Mouse (Mus musculus): ENCODE measurements around the gene Gtf2i. TPM values are rescaled to one million over a fixed set of nuclear protein-coding genes. Genes with fewer than 3 reads are reported as not detected.

The Gtf2i gene
- polyA plus RNA-seq, 1 experiment = 157 TPM

- Histone ChIP-seq H3K27me3 (ENCODE audit: control insufficient read depth, insufficient read depth, low read length) (no peaks in the 10 kb centered on the region), H3K4me1 (ENCODE audit: control insufficient read depth, insufficient read depth, low read length) (peaks cover 3% of the 10 kb centered on the region; the same call in 1 of the 2 replicates), H3K4me3 (replicated peaks; ENCODE audit: insufficient read depth, low read depth, low read length) (no peak overlapping the region), H3K27ac (ENCODE audit: insufficient read depth, low read length) (no peak overlapping the region)
- TF ChIP-seq CTCF (IDR thresholded peaks at IDR 0.05; ENCODE audit: borderline replicate concordance, insufficient read depth, low read depth, low read length) (no peak), POLR2A (IDR thresholded peaks at IDR 0.05; ENCODE audit: borderline replicate concordance, insufficient read depth, low read length) (no peak)
- DNase-seq = no peak
- 75% methylated on average over 9 of the region's 9 CpGs for WGBS
These were observed 4.4 kb downstream of the Gtf2i start for GRCm38 (mm10) chr5:134310201-134310600.

GRCm38 (mm10) chr5:134309345-134309744 is 5.2 kb downstream of the Gtf2i start:
- no peak for DNase-seq
- Histone ChIP-seq H3K27me3 (ENCODE audit: control insufficient read depth, insufficient read depth, low read length) (no peaks in the 10 kb centered on the region), H3K27ac (ENCODE audit: insufficient read depth, low read length) (no peak overlapping the region), H3K4me1 (ENCODE audit: control insufficient read depth, insufficient read depth, low read length) (peaks cover 8% of the 10 kb centered on the region), H3K4me3 (replicated peaks; ENCODE audit: insufficient read depth, low read depth, low read length) (no peak overlapping the region)
- TF ChIP-seq CTCF (IDR thresholded peaks at IDR 0.05; ENCODE audit: borderline replicate concordance, insufficient read depth, low read depth, low read length) (no peak), POLR2A (IDR thresholded peaks at IDR 0.05; ENCODE audit: borderline replicate concordance, insufficient read depth, low read length) (no peak)
- 100% methylated on average over 1 of the region's 1 CpGs for WGBS

- TF ChIP-seq CTCF (IDR thresholded peaks at IDR 0.05; ENCODE audit: borderline replicate concordance, insufficient read depth, low read depth, low read length) (no peak), POLR2A (IDR thresholded peaks at IDR 0.05; ENCODE audit: borderline replicate concordance, insufficient read depth, low read length) (no peak)
- Histone ChIP-seq H3K4me1 (ENCODE audit: control insufficient read depth, insufficient read depth, low read length) (peaks cover 13% of the 10 kb centered on the region), H3K27me3 (ENCODE audit: control insufficient read depth, insufficient read depth, low read length) (no peaks in the 10 kb centered on the region), H3K27ac (ENCODE audit: insufficient read depth, low read length) (no peak overlapping the region; the same call in 1 of the 2 replicates), H3K4me3 (replicated peaks; ENCODE audit: insufficient read depth, low read depth, low read length) (no peak overlapping the region)
- WGBS = 47% methylated on average over 6 of the region's 6 CpGs
- DNase-seq = no peak
These were observed 9.9 kb downstream of the Gtf2i start for GRCm38 (mm10) chr5:134304639-134305038.

GRCm38 (mm10) chr5:134295277-134296050 is 19.1 kb downstream of the Gtf2i start:
- Histone ChIP-seq H3K27ac (ENCODE audit: insufficient read depth, low read length) (peak overlapping the region; percentile 29; the same call in 1 of the 2 replicates), H3K4me1 (ENCODE audit: control insufficient read depth, insufficient read depth, low read length) (peaks cover 20% of the 10 kb centered on the region), H3K27me3 (ENCODE audit: control insufficient read depth, insufficient read depth, low read length) (no peaks in the 10 kb centered on the region), H3K4me3 (replicated peaks; ENCODE audit: insufficient read depth, low read depth, low read length) (no peak overlapping the region)
- WGBS = 34% methylated on average over 16 of the region's 16 CpGs
- TF ChIP-seq POLR2A (IDR thresholded peaks at IDR 0.05; ENCODE audit: borderline replicate concordance, insufficient read depth, low read length) = no peak
- no peak for TF ChIP-seq CTCF (IDR thresholded peaks at IDR 0.05; ENCODE audit: borderline replicate concordance, insufficient read depth, low read depth, low read length)
- DNase-seq = peak; percentile 48 to 62

GRCm38 (mm10) chr5:134294606-134295005 is 20.0 kb downstream of the Gtf2i start:
- no peak overlapping the region for H3K4me3 ChIP-seq (replicated peaks; ENCODE audit: insufficient read depth, low read depth, low read length)
- no peak overlapping the region for H3K27ac ChIP-seq (ENCODE audit: insufficient read depth, low read length)
- H3K4me1 ChIP-seq (ENCODE audit: control insufficient read depth, insufficient read depth, low read length) = peaks cover 20% of the 10 kb centered on the region
- 76% methylated on average over 7 of the region's 7 CpGs for WGBS
- TF ChIP-seq CTCF (IDR thresholded peaks at IDR 0.05; ENCODE audit: borderline replicate concordance, insufficient read depth, low read depth, low read length) (no peak), POLR2A (IDR thresholded peaks at IDR 0.05; ENCODE audit: borderline replicate concordance, insufficient read depth, low read length) (no peak)
- no peaks in the 10 kb centered on the region for H3K27me3 ChIP-seq (ENCODE audit: control insufficient read depth, insufficient read depth, low read length)
- no peak for DNase-seq

GRCm38 (mm10) chr5:134291096-134291495 is 23.5 kb downstream of the Gtf2i start:
- no peak for TF ChIP-seq CTCF (IDR thresholded peaks at IDR 0.05; ENCODE audit: borderline replicate concordance, insufficient read depth, low read depth, low read length)
- no peak for TF ChIP-seq POLR2A (IDR thresholded peaks at IDR 0.05; ENCODE audit: borderline replicate concordance, insufficient read depth, low read length)
- Histone ChIP-seq H3K4me3 (replicated peaks; ENCODE audit: insufficient read depth, low read depth, low read length) (no peak overlapping the region), H3K27me3 (ENCODE audit: control insufficient read depth, insufficient read depth, low read length) (no peaks in the 10 kb centered on the region), H3K4me1 (ENCODE audit: control insufficient read depth, insufficient read depth, low read length) (peaks cover 13% of the 10 kb centered on the region), H3K27ac (ENCODE audit: insufficient read depth, low read length) (no peak overlapping the region)
- 50% methylated on average over 6 of the region's 6 CpGs for WGBS
- peak in 1 of 2 experiments; percentile 52 for DNase-seq

- no peak for DNase-seq
- H3K4me3 ChIP-seq (replicated peaks; ENCODE audit: insufficient read depth, low read depth, low read length) = no peak overlapping the region
- no peaks in the 10 kb centered on the region for H3K27me3 ChIP-seq (ENCODE audit: control insufficient read depth, insufficient read depth, low read length)
- WGBS = 80% methylated on average over 12 of the region's 12 CpGs
- no peak overlapping the region for H3K27ac ChIP-seq (ENCODE audit: insufficient read depth, low read length)
- TF ChIP-seq CTCF (IDR thresholded peaks at IDR 0.05; ENCODE audit: borderline replicate concordance, insufficient read depth, low read depth, low read length) = no peak
- no peak for TF ChIP-seq POLR2A (IDR thresholded peaks at IDR 0.05; ENCODE audit: borderline replicate concordance, insufficient read depth, low read length)
- peaks cover 6% of the 10 kb centered on the region for H3K4me1 ChIP-seq (ENCODE audit: control insufficient read depth, insufficient read depth, low read length)
These were observed 24.5 kb downstream of the Gtf2i start for GRCm38 (mm10) chr5:134289935-134290560.

GRCm38 (mm10) chr5:134288071-134288470 is 26.5 kb downstream of the Gtf2i start:
- no peak for DNase-seq
- no peak overlapping the region for H3K4me3 ChIP-seq (replicated peaks; ENCODE audit: insufficient read depth, low read depth, low read length)
- no peak for TF ChIP-seq POLR2A (IDR thresholded peaks at IDR 0.05; ENCODE audit: borderline replicate concordance, insufficient read depth, low read length)
- TF ChIP-seq CTCF (IDR thresholded peaks at IDR 0.05; ENCODE audit: borderline replicate concordance, insufficient read depth, low read depth, low read length) = no peak
- H3K4me1 ChIP-seq (ENCODE audit: control insufficient read depth, insufficient read depth, low read length) = peaks cover 4% of the 10 kb centered on the region
- H3K27ac ChIP-seq (ENCODE audit: insufficient read depth, low read length) = no peak overlapping the region
- 92% methylated on average over 3 of the region's 3 CpGs for WGBS
- H3K27me3 ChIP-seq (ENCODE audit: control insufficient read depth, insufficient read depth, low read length) = no peaks in the 10 kb centered on the region

Measured in cerebellum, adult 2 months (tissue).